Mouse (Mus musculus) embryonic facial prominence, embryonic 11.5 days (tissue): Measurements from ENCODE around the gene Kidins220. TPM values are rescaled to one million over a fixed set of nuclear protein-coding genes. Genes with fewer than 3 reads are reported as not detected.

Experiments
- ATAC-seq: fragments of 200-750 bp; cut with Nextera tagmentation; replicated peaks from 2 replicates; pipeline ENCODE4 v1.8.0; 2017; ENCODE audit warnings: low read depth; ENCODE audit not compliant: insufficient number of reproducible peaks, low FRiP score, low TSS enrichment
- DNase-seq: peaks from one replicate; pipeline ENCODE4 v3.0.0-alpha.2; 2015; ENCODE audit warnings: low spot score
- H3K27ac ChIP-seq: fragments of 300-500 bp; sonication (generic); replicated peaks from 2 replicates; pipeline ENCODE4 v1.5.1; 2014; ENCODE audit warnings: mild to moderate bottlenecking, low read depth, low read length, control low read depth
- H3K27me3 ChIP-seq: fragments of 300-500 bp; sonication (generic); 2 replicates; pipeline ENCODE4 v1.6.1; 2014; ENCODE audit warnings: mild to moderate bottlenecking, low read length, moderate library complexity, mixed read lengths; ENCODE audit not compliant: control insufficient read depth, insufficient read depth
- H3K36me3 ChIP-seq: fragments of 300-500 bp; sonication (generic); replicated peaks from 2 replicates; pipeline ENCODE4 v1.6.1; 2014; ENCODE audit warnings: low read depth, mild to moderate bottlenecking, low read length, moderate library complexity, mixed read lengths; ENCODE audit not compliant: control insufficient read depth, insufficient read depth
- H3K4me1 ChIP-seq: fragments of 300-500 bp; sonication (generic); 2 replicates; pipeline ENCODE4 v1.6.1; 2014; ENCODE audit warnings: low read length, mixed read lengths; ENCODE audit not compliant: control insufficient read depth, insufficient read depth
- H3K4me2 ChIP-seq: fragments of 300-500 bp; sonication (generic); 2 replicates; pipeline ENCODE4 v1.6.1; 2014; ENCODE audit warnings: low read depth, mild to moderate bottlenecking, control low read depth, low read length, moderate library complexity
- H3K4me3 ChIP-seq: fragments of 300-500 bp; sonication (generic); 2 replicates; pipeline ENCODE4 v1.5.1; 2014; ENCODE audit warnings: low read depth, low read length, control low read depth
- H3K9ac ChIP-seq: fragments of 300-500 bp; sonication (generic); replicated peaks from 2 replicates; pipeline ENCODE4 v1.6.1; 2014; ENCODE audit warnings: mild to moderate bottlenecking, control low read depth, low read length
- H3K9me3 ChIP-seq: fragments of 300-500 bp; sonication (generic); replicated peaks from 2 replicates; pipeline ENCODE4 v1.6.1; 2016; ENCODE audit warnings: mild to moderate bottlenecking, low read length, inconsistent platforms, mixed read lengths; ENCODE audit not compliant: control insufficient read depth
- WGBS: fragments of 180-500 bp; shearing (Covaris S2); extraction: QIAGEN DNeasy Blood & Tissue Kit; methylation state at CpG from one replicate; pipeline ENCODE4 v1.1.7; 2014; 5-methylcytosine and 5-hydroxymethylcytosine counted together
- polyA plus RNA-seq: library from polyadenylated mRNA; unstranded; fragments of >200 nt; fragmentation: Nextera tagmentation; extraction: Ambion mirVana; gene quantifications from 2 replicates; pipeline ENCODE4 v1.2.1, GENCODE M21; 2014

The Kidins220 gene
- polyA plus RNA-seq, 1 experiment from 2014 or later: 23.4 TPM

- H3K4me3 ChIP-seq: no peak overlapping the region
- no peaks in the 10 kb centered on the region; the same call in 1 of the 2 replicates for H3K4me1 ChIP-seq
- peak overlapping the region; percentile 92 for H3K4me2 ChIP-seq
- H3K36me3 ChIP-seq: no peaks in the 10 kb centered on the region
- H3K27ac ChIP-seq: peak overlapping the region; percentile 99
- 9% methylated on average over 5 of the region's 5 CpGs for WGBS
- H3K9ac ChIP-seq: peak overlapping the region; percentile 76
- no peaks in the 10 kb centered on the region for H3K9me3 ChIP-seq
- no peak for ATAC-seq
- DNase-seq: peak; percentile 37
- H3K27me3 ChIP-seq: no peaks in the 10 kb centered on the region
Observed at GRCm38 (mm10) chr12:25101389-25101788, 126.7 kb downstream of the Kidins220 start.

- H3K9me3 ChIP-seq: no peaks in the 10 kb centered on the region
- no peak overlapping the region for H3K4me2 ChIP-seq
- H3K27ac ChIP-seq: no peak overlapping the region
- DNase-seq (no peak), ATAC-seq (no peak)
- no peaks in the 10 kb centered on the region for H3K36me3 ChIP-seq
- H3K4me1 ChIP-seq: no peaks in the 10 kb centered on the region; the same call in 1 of the 2 replicates
- H3K9ac ChIP-seq: no peak overlapping the region
- WGBS: 68% methylated on average over 6 of the region's 6 CpGs
- no peaks in the 10 kb centered on the region for H3K27me3 ChIP-seq
- H3K4me3 ChIP-seq: no peak overlapping the region
Observed at GRCm38 (mm10) chr12:25103911-25104310, 129.2 kb downstream of the Kidins220 start.

- DNase-seq: no peak
- H3K4me3 ChIP-seq: no peak overlapping the region
- H3K27me3 ChIP-seq: no peaks in the 10 kb centered on the region
- no peak overlapping the region for H3K27ac ChIP-seq
- no peak for ATAC-seq
- H3K4me2 ChIP-seq: no peak overlapping the region
- no peak overlapping the region for H3K9ac ChIP-seq
- no peaks in the 10 kb centered on the region for H3K9me3 ChIP-seq
- no peaks in the 10 kb centered on the region; the same call in 1 of the 2 replicates for H3K4me1 ChIP-seq
- H3K36me3 ChIP-seq: no peaks in the 10 kb centered on the region
Observed at GRCm38 (mm10) chr12:25104541-25104940, 129.8 kb downstream of the Kidins220 start.

GRCm38 (mm10) chr12:25108865-25109264 is 134.1 kb downstream of the Kidins220 start:
- no peak for DNase-seq
- Histone ChIP-seq H3K4me1 (no peaks in the 10 kb centered on the region), H3K9me3 (no peaks in the 10 kb centered on the region), H3K4me2 (no peak overlapping the region), H3K4me3 (no peak overlapping the region), H3K9ac (no peak overlapping the region), H3K27me3 (no peaks in the 10 kb centered on the region), H3K27ac (no peak overlapping the region), H3K36me3 (no peaks in the 10 kb centered on the region)
- ATAC-seq: no peak
- WGBS: 62% methylated on average over 2 of the region's 2 CpGs

- H3K36me3 ChIP-seq: no peaks in the 10 kb centered on the region
- H3K4me3 ChIP-seq: no peak overlapping the region
- H3K27ac ChIP-seq: no peak overlapping the region
- no peaks in the 10 kb centered on the region for H3K4me1 ChIP-seq
- H3K27me3 ChIP-seq: no peaks in the 10 kb centered on the region
- DNase-seq (no peak), ATAC-seq (no peak)
- no peak overlapping the region for H3K9ac ChIP-seq
- no peak overlapping the region for H3K4me2 ChIP-seq
- no peaks in the 10 kb centered on the region for H3K9me3 ChIP-seq
- WGBS: 69% methylated on average over 7 of the region's 7 CpGs
Observed at GRCm38 (mm10) chr12:25109971-25110681, 135.4 kb downstream of the Kidins220 start.

GRCm38 (mm10) chr12:25110682-25111078 is 136.0 kb downstream of the Kidins220 start:
- H3K27ac ChIP-seq: no peak overlapping the region
- H3K4me2 ChIP-seq: no peak overlapping the region
- H3K9me3 ChIP-seq: no peaks in the 10 kb centered on the region
- ATAC-seq (no peak), DNase-seq (no peak)
- H3K9ac ChIP-seq: no peak overlapping the region
- no peaks in the 10 kb centered on the region for H3K36me3 ChIP-seq
- H3K4me1 ChIP-seq: no peaks in the 10 kb centered on the region
- no peak overlapping the region for H3K4me3 ChIP-seq
- no peaks in the 10 kb centered on the region for H3K27me3 ChIP-seq
- WGBS: 82% methylated on average over 7 of the region's 7 CpGs

Other genes with a start within 250 kb of the Kidins220 start
- gene Mboat2, start 144.0 kb upstream of the Kidins220 start, polyA plus RNA-seq: 53.0 and 58.2 TPM in 2 replicates
- 583 and 606 TPM in 2 replicates for gene Id2, start 122.2 kb downstream of the Kidins220 start, polyA plus RNA-seq